Mouse (Mus musculus): ENCODE data around the gene Trh.

Trh gene

GRCm38 (mm10) chr6:92244591-92244990, at the start of gene Trh:
TSS of gene Trh (minus strand) at chr6:92244650.
- DNase-seq: no peak

- no peak for DNase-seq
These were observed 46.4 kb upstream of the Trh start for GRCm38 (mm10) chr6:92290826-92291225.

GRCm38 (mm10) chr6:92286889-92287288, 42.4 kb upstream of the Trh start:
- DNase-seq: no peak

- DNase-seq: peak in 1 of 2 experiments; percentile 8
These were observed 41.9 kb upstream of the Trh start for GRCm38 (mm10) chr6:92286258-92286888.

GRCm38 (mm10) chr6:92285559-92285958, 41.1 kb upstream of the Trh start:
- DNase-seq: no peak

- no peak for DNase-seq
These were observed 32.7 kb upstream of the Trh start for GRCm38 (mm10) chr6:92277179-92277578.

- DNase-seq: no peak
These were observed 29.3 kb upstream of the Trh start for GRCm38 (mm10) chr6:92273652-92274322.

GRCm38 (mm10) chr6:92272601-92273000, 28.2 kb upstream of the Trh start:
- DNase-seq: no peak

GRCm38 (mm10) chr6:92269019-92269418, 24.6 kb upstream of the Trh start:
- DNase-seq: peak; percentile 26 to 36

- DNase-seq: no peak
These were observed 23.6 kb upstream of the Trh start for GRCm38 (mm10) chr6:92268001-92268400.

GRCm38 (mm10) chr6:92261162-92261843, 16.9 kb upstream of the Trh start:
- no peak for DNase-seq

- no peak for DNase-seq
These were observed 10.9 kb upstream of the Trh start for GRCm38 (mm10) chr6:92255346-92255745.

GRCm38 (mm10) chr6:92253253-92253870, 8.9 kb upstream of the Trh start:
- DNase-seq: no peak

- DNase-seq: no peak
These were observed 2.9 kb upstream of the Trh start for GRCm38 (mm10) chr6:92247215-92247919.

GRCm38 (mm10) chr6:92246335-92246734, 1.9 kb upstream of the Trh start:
- DNase-seq: no peak

- peak; percentile 27 to 39 for DNase-seq
These were observed 3.1 kb downstream of the Trh start for GRCm38 (mm10) chr6:92241178-92241906.

GRCm38 (mm10) chr6:92235036-92235435, 9.4 kb downstream of the Trh start:
- DNase-seq: no peak

- DNase-seq: no peak
These were observed 12.7 kb downstream of the Trh start for GRCm38 (mm10) chr6:92231762-92232161.

- DNase-seq: no peak
These were observed 13.1 kb downstream of the Trh start for GRCm38 (mm10) chr6:92231356-92231755.

GRCm38 (mm10) chr6:92229586-92229985, 14.9 kb downstream of the Trh start:
- DNase-seq: no peak

- DNase-seq: no peak
These were observed 15.3 kb downstream of the Trh start for GRCm38 (mm10) chr6:92229103-92229502.

GRCm38 (mm10) chr6:92224981-92225380, 19.5 kb downstream of the Trh start:
- DNase-seq: no peak

All from thymus, postnatal 36 days (tissue).